8 mouse cellular contexts compared by ENCODE assay signal in genomic region chr6:146662679-146663078, GRCm38 (mm10). TPM values are rescaled to one million over a fixed set of nuclear protein-coding genes. Genes with fewer than 3 reads are reported as not detected.
DNase-seq lines count a peak whose midpoint lies in the region; ATAC-seq and TF ChIP-seq lines count a peak whose summit lies in the region.

No protein-coding gene starts in this region.

- TF ChIP-seq CTCF in CH12.LX (conservative IDR thresholded peaks at IDR 0.05 in 1 of 2, IDR thresholded peaks at IDR 0.05 in 1 of 2; ENCODE audit: low read depth in 2 of 2, low read length in 2 of 2): peak; percentile 92 to 96

- H3K27me3 ChIP-seq in CH12.LX (replicated peaks): no peaks in the 10 kb centered on the region

- no peaks in the 10 kb centered on the region for H3K36me3 ChIP-seq in CH12.LX (replicated peaks in 1 of 2; ENCODE audit: control insufficient read depth in 1 of 2, insufficient read depth in 1 of 2, low read length in 1 of 2)

- intact Hi-C loops in left cerebral cortex, postnatal 4 days (cut with DNase I): loop anchor here (10.0 kb wide), 1 partner anchor 102 kb away; no protein-coding TSS in a partner anchor

- no peaks in the 10 kb centered on the region for H3K9me3 ChIP-seq in CH12.LX (replicated peaks; ENCODE audit: low read length)

- in situ Hi-C loops in CH12.LX (cut with MboI; ENCODE audit: low pct_ligation_motif_present, low pct_unique_long_range_greater_than_20kb, low sequenced_read_pairs): loop anchor here (25.0 kb wide), 1 partner anchor 325 kb away; no protein-coding TSS in a partner anchor

- no peak for TF ChIP-seq EP300 in CH12.LX (IDR thresholded peaks at IDR 0.05; ENCODE audit: low read length)

- no peaks in the 10 kb centered on the region for H3K79me2 ChIP-seq in CH12.LX (replicated peaks; ENCODE audit: control insufficient read depth, extremely low read depth, insufficient read depth, poor library complexity, severe bottlenecking)

- peak; percentile 90 for TF ChIP-seq RAD21 in CH12.LX (IDR thresholded peaks at IDR 0.05; ENCODE audit: low read depth, low read length)

- DNase-seq in layer of hippocampus, postnatal 10 days (ENCODE audit: low spot score in 2 of 2): peak; percentile 32 to 40
- no peak for DNase-seq in layer of hippocampus, adult 9-10 months (ENCODE audit: low spot score)
- DNase-seq in CH12.LX (ENCODE audit: extremely low read depth) (peak; percentile 60), adipocyte (ENCODE audit: low spot score) (peak; percentile 35)
- DNase-seq in left cerebral cortex, postnatal 4 days: peak; percentile 20
- DNase-seq in retina, embryonic 14.5 days (ENCODE audit: low spot score): peak; percentile 18
- no peak for DNase-seq in right cerebral cortex, postnatal 36 days (ENCODE audit: low spot score in 2 of 2)

- H3K4me3 ChIP-seq in CH12.LX (replicated peaks in 1 of 3; ENCODE audit: low read depth in 2 of 3, low read length in 2 of 3, poor library complexity in 1 of 3): no peak overlapping the region

- no peak overlapping the region for H3K9ac ChIP-seq in CH12.LX (ENCODE audit: insufficient read depth, low read depth)

- no peak for TF ChIP-seq POLR2A in CH12.LX (IDR thresholded peaks at IDR 0.05; ENCODE audit: low read depth, low read length)

- H3K4me1 ChIP-seq in CH12.LX (ENCODE audit: control insufficient read depth in 1 of 2, insufficient read depth in 2 of 2): peaks cover 2 to 18% of the 10 kb centered on the region in 2 experiments; a peak in 3 of 4 replicates

- no peak overlapping the region for H3K27ac ChIP-seq in CH12.LX (ENCODE audit: insufficient read depth, low read depth)

- no peak overlapping the region for H3K4me2 ChIP-seq in CH12.LX (ENCODE audit: insufficient read depth, low read depth, poor library complexity, severe bottlenecking)

- dilution Hi-C loops in CH12.LX (cut with MboI; ENCODE audit: extremely low pct_ligation_motif_present, extremely low pct_unique_long_range_greater_than_20kb, low sequenced_read_pairs): no loop called here

- ATAC-seq in erythroblast, adult 5-6 weeks (replicated peaks; ENCODE audit: low FRiP score, poor library complexity, severe bottlenecking): peak; percentile 84

TF ChIP-seq in CH12.LX, 34 proteins besides CTCF, POLR2A, EP300 and RAD21:
- TF ChIP-seq GABPA (IDR thresholded peaks at IDR 0.05; ENCODE audit: insufficient replicate concordance, low read depth, low read length): no peak
- no peak for TF ChIP-seq CHD2 (IDR thresholded peaks at IDR 0.05; ENCODE audit: low read length)
- no peak for TF ChIP-seq ELF1 (IDR thresholded peaks at IDR 0.05; ENCODE audit: low read depth, low read length)
- TF ChIP-seq ZNF384 (IDR thresholded peaks at IDR 0.05; ENCODE audit: low read depth, low read length): peak; percentile 25; the same call in 1 of the 2 replicates
- TF ChIP-seq SMC3 (IDR thresholded peaks at IDR 0.05; ENCODE audit: low read depth, low read length): peak; percentile 89

RNA-seq across cellular contexts. Expression of gene Tm7sf3, which starts 20.1 kb away (rescaled TPM):
- total RNA-seq in layer of hippocampus, postnatal 10 days (2021): 10 to 100 TPM; 38.8 to 42.2 TPM
- total RNA-seq in CH12.LX (2012; rRNA removed) (19.9 and 23.9 TPM in 2 replicates), CH12.LX (2014; rRNA removed) (11.4 and 11.8 TPM in 2 replicates)
- polyA plus RNA-seq in CH12.LX (2012; ENCODE audit: insufficient read length, low read depth): 12.8 and 13.4 TPM in 2 replicates
- total RNA-seq in erythroblast, adult 5-6 weeks (2015; ENCODE audit: low replicate concordance): 18.6 and 27.8 TPM in 2 replicates
- total RNA-seq in erythroblast, adult 5-6 weeks (2017; ENCODE audit: low replicate concordance): 33.0 TPM in 2 replicates
- total RNA-seq in left cerebral cortex, postnatal 4 days (2021): 10 to 100 TPM; 30.6 to 32.4 TPM

RNA-seq across cellular contexts. Expression of gene Med21, which starts 20.3 kb away (rescaled TPM):
- 10 to 100 TPM; 41.1 to 46.1 TPM for total RNA-seq in layer of hippocampus, postnatal 10 days (2021)
- 42.4 and 45.8 TPM in 2 replicates for total RNA-seq in CH12.LX (2012; rRNA removed)
- total RNA-seq in CH12.LX (2014; rRNA removed): 124 and 143 TPM in 2 replicates
- 52.2 and 56.0 TPM in 2 replicates for polyA plus RNA-seq in CH12.LX (2012; ENCODE audit: insufficient read length, low read depth)
- total RNA-seq in erythroblast, adult 5-6 weeks (2015; ENCODE audit: low replicate concordance): 59.4 and 67.9 TPM in 2 replicates
- total RNA-seq in erythroblast, adult 5-6 weeks (2017; ENCODE audit: low replicate concordance): 55.9 and 96.7 TPM in 2 replicates
- 10 to 100 TPM; 42.6 to 49.1 TPM for total RNA-seq in left cerebral cortex, postnatal 4 days (2021)

Comparison
In these comparisons a context has a peak if more than half of its experiments do, and no peak if none do; other contexts are left out.
1. DNase-seq: peak in layer of hippocampus, postnatal 10 days (2 of 2), CH12.LX (single experiment), adipocyte (single experiment), left cerebral cortex, postnatal 4 days (single experiment) and retina, embryonic 14.5 days (single experiment); none in layer of hippocampus, adult 9-10 months (single experiment) and right cerebral cortex, postnatal 36 days (0 of 2).